Mouse (Mus musculus) A20 (cell line): ENCODE results near the gene Kif2a.
"Not testable (repeated sequence)": the region's sequence is repeated elsewhere in the genome, so short reads cannot be mapped to it uniquely, and the experiment has no call there.

Experiments used
- DNase-seq: peaks from one replicate; pipeline ENCODE4 v3.0.0-alpha.2; 2011; ENCODE audit warnings: low read depth, low spot score

Gene Kif2a

GRCm38 (mm10) chr13:106936256-106937137 is 85.4 kb downstream of the Kif2a start, which contains the start of gene Ipo11:
Gene Ipo11, minus strand, starts transcription at chr13:106936958.
- DNase-seq: peak; percentile 96

DNA sequence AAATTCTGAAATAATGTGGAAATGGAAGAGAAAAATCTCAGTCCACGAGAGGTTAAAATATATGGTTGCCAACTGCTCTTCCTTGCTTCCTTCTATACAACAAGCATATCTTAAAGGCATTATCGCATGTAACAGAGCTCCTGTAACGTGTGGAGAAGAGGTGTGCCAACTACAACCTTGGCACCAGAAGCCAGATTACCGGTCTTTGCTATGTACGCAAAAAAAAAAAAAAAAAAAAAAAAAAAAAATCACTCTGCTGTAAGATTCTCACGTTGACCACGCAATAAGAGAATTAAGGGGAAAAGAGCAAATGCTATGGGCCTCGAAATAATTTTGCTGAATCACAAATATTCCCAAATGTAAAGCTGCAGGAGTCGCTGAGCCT is 86.1 kb downstream of the Kif2a start:
- DNase-seq: no peak

DNA sequence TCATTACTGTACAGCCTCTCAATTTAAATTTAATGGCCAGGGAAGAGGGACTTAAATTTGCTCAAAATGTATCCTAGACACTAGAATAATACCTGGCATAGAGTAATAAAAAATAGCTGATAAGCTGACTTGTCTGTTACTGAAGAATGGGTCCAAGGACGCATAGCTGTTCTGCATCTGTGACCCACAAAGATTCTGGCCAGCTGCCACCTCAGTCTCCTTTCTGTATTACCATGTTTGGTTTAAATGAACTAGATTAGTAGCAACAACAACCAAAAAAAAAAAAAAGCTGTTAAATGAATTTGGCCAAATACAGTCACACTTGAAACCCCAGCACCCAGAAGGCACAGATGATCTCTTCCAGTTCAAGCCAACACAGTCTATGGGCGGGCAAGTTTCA is 92.7 kb downstream of the Kif2a start:
- DNase-seq: no peak

GRCm38 (mm10) chr13:106928296-106928695 is 93.6 kb downstream of the Kif2a start:
- no peak for DNase-seq

GRCm38 (mm10) chr13:106925921-106926320 is 96.0 kb downstream of the Kif2a start:
- DNase-seq: not testable (repeated sequence)

GRCm38 (mm10) chr13:106918322-106919050 is 103.4 kb downstream of the Kif2a start:
- peak; percentile 48 for DNase-seq

- no peak for DNase-seq
Measured at GRCm38 (mm10) chr13:106913125-106913736, 108.7 kb downstream of the Kif2a start.

DNA sequence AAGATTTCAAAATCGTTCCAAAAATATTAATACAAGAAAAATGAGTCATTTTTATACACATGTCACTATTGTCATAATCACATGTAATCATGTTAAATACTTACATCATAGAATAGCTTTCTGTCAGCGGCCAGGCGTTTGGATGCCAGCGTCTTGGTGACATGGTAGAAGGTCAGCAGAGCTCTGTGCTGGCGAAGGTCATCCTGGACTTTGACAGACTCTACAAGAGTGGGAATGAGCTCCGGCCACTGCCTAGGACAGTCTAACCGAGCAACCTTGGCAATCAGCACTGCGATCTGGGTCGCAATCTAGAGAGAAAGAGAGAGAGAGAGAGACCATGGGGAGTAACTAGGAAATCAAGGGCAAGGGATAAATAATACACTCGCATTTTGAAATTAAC is 111.8 kb downstream of the Kif2a start:
- DNase-seq: no peak
